Mouse (Mus musculus) liver, embryonic 16.5 days (tissue): ENCODE measurements around the gene Gpc3. TPM values are rescaled to one million over a fixed set of nuclear protein-coding genes. Genes with fewer than 3 reads are reported as not detected.

Experiments used
- ATAC-seq: fragments of 200-750 bp; cut with Nextera tagmentation; 2 replicates; pipeline ENCODE4 v1.8.0; 2017; ENCODE audit warnings: low read depth, mild to moderate bottlenecking, moderate number of reproducible peaks, moderate library complexity
- H3K27ac ChIP-seq: fragments of 300-500 bp; sonication (generic); 2 replicates; pipeline ENCODE4 v1.5.1; 2014; ENCODE audit warnings: mild to moderate bottlenecking, low read length
- H3K27me3 ChIP-seq: fragments of 300-500 bp; sonication (generic); 2 replicates; pipeline ENCODE4 v1.6.1; 2014; ENCODE audit warnings: low read depth, low read length, mixed read lengths; ENCODE audit not compliant: control insufficient read depth, insufficient read depth
- H3K36me3 ChIP-seq: fragments of 300-500 bp; sonication (generic); 2 replicates; pipeline ENCODE4 v1.6.1; 2014; ENCODE audit warnings: mild to moderate bottlenecking; ENCODE audit not compliant: control insufficient read depth, insufficient read depth
- H3K4me1 ChIP-seq: fragments of 300-500 bp; sonication (generic); 2 replicates; pipeline ENCODE4 v1.6.1; 2014; ENCODE audit warnings: low read depth, low read length, mixed read lengths; ENCODE audit not compliant: control insufficient read depth
- H3K4me2 ChIP-seq: fragments of 300-500 bp; sonication (generic); 2 replicates; pipeline ENCODE4 v1.6.1; 2014; ENCODE audit warnings: low read depth, low read length, mixed read lengths
- H3K4me3 ChIP-seq: fragments of 300-500 bp; sonication (generic); 2 replicates; pipeline ENCODE4 v1.5.1; 2014; ENCODE audit warnings: low read depth, mild to moderate bottlenecking, low read length
- H3K9ac ChIP-seq: fragments of 300-500 bp; sonication (generic); 2 replicates; pipeline ENCODE4 v1.6.1; 2014; ENCODE audit warnings: low read depth, low read length
- H3K9me3 ChIP-seq: fragments of 300-500 bp; sonication (generic); replicated peaks from 2 replicates; pipeline ENCODE4 v1.6.1; 2016; ENCODE audit warnings: low read length; ENCODE audit not compliant: control insufficient read depth
- WGBS: fragments of 180-500 bp; shearing (Covaris S2); extraction: QIAGEN DNeasy Blood & Tissue Kit; methylation state at CpG from one replicate; pipeline ENCODE4 v1.1.7; 2014; ENCODE audit not compliant: insufficient replicate concordance; 5-methylcytosine and 5-hydroxymethylcytosine counted together
- polyA plus RNA-seq: library from polyadenylated mRNA; unstranded; fragments of >200 nt; fragmentation: Nextera tagmentation; extraction: Ambion mirVana; gene quantifications from 2 replicates; pipeline ENCODE4 v1.2.1, GENCODE M21; 2015

Gpc3 gene
- polyA plus RNA-seq, 1 experiment from 2014 or later: 343 TPM

DNA sequence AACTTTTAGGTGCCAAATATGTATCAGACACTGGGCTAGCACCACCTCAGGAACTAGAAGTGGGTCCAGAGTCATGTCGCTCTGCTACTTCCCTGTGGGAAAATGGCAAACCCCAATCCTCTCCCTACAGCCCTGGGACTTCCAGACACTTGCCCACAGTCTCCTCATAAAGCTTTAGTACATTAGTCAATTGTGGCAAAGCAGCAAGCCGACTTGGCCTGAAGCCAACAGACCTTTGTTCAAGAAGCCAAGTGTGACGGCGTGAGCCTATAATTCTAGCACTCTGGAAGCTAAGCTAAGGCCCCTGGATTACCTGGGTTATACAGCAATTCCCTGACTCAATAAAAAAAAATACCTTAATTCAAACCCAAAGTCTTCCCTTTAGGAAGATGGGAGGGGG is 80.7 kb downstream of the Gpc3 start:
- Histone ChIP-seq H3K9ac (no peak overlapping the region), H3K36me3 (no peaks in the 10 kb centered on the region), H3K27ac (no peak overlapping the region), H3K4me1 (no peaks in the 10 kb centered on the region), H3K27me3 (no peaks in the 10 kb centered on the region), H3K4me2 (no peak overlapping the region), H3K4me3 (no peak overlapping the region), H3K9me3 (no peaks in the 10 kb centered on the region)
- 71% methylated on average over 4 of the region's 4 CpGs for WGBS
- no peak for ATAC-seq

DNA sequence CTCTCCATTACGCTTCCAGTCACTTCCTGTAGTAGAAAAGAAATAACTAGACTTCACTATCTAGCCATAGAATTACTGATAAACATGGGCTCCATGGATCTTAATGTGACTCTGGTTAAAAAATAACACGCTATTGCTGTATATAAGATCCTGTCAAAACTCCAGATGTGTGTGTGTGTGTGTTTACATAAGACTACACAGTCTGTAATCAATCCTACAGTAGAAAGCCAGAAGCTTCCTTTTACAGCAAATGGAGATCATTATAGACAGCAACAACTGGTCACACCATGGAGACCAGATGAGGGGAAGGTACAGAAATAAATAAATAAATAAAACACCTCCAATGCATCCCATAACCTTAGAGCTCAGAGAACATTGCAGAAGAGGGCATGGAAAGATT is 81.6 kb downstream of the Gpc3 start:
- H3K4me1 ChIP-seq: no peaks in the 10 kb centered on the region
- no peak overlapping the region for H3K27ac ChIP-seq
- H3K9ac ChIP-seq: no peak overlapping the region
- WGBS: 53% methylated on average over 2 of the region's 2 CpGs
- no peak overlapping the region for H3K4me2 ChIP-seq
- ATAC-seq: no peak
- H3K36me3 ChIP-seq: no peaks in the 10 kb centered on the region
- no peaks in the 10 kb centered on the region for H3K27me3 ChIP-seq
- H3K4me3 ChIP-seq: no peak overlapping the region
- no peaks in the 10 kb centered on the region for H3K9me3 ChIP-seq

DNA sequence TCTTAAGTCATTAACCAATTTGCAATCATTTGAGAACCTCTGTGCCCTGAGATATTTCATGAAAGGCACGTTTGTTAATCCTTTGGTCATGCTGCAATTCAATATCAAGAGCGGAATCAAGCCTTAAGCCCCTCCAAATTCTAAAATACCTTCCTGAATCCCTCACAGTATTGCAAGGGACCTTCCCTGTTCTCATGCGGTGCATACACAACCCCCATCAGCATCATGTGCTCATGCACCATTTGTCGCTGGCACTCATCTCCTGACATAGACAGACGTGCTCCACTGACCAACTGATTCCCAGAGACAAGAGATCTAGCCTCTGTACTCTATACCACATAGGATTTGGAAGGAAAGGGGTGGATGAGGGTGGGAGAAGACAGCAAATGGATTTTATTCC is 87.7 kb downstream of the Gpc3 start:
- Histone ChIP-seq H3K9me3 (no peaks in the 10 kb centered on the region), H3K9ac (no peak overlapping the region), H3K27ac (no peak overlapping the region), H3K4me1 (no peaks in the 10 kb centered on the region), H3K4me2 (no peak overlapping the region), H3K27me3 (no peaks in the 10 kb centered on the region), H3K36me3 (no peaks in the 10 kb centered on the region), H3K4me3 (no peak overlapping the region)
- no peak for ATAC-seq
- 59% methylated on average over 5 of the region's 5 CpGs for WGBS

DNA sequence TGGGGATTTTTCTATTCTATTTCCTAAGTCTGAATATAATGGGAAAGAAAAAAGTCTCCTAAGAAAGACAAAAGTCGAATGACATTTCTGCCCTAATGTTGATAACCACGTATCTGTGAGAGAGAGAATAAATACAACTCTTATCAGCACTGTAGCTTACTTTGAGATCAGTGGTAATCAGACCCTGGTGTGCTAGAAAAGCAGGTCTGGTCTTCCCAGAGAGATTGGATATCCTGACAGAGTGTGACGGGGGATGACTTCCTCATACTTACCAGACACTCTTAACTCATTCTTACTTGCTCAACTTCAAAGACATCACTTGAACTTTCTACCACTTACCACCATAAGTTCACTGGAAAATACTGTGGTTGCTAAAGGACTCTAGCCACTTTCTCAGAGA is 88.6 kb downstream of the Gpc3 start:
- H3K27ac ChIP-seq: no peak overlapping the region
- WGBS: 23% methylated on average over 3 of the region's 3 CpGs
- H3K36me3 ChIP-seq: no peaks in the 10 kb centered on the region
- no peak overlapping the region for H3K4me2 ChIP-seq
- H3K4me3 ChIP-seq: no peak overlapping the region
- H3K27me3 ChIP-seq: no peaks in the 10 kb centered on the region
- H3K9ac ChIP-seq: no peak overlapping the region
- H3K9me3 ChIP-seq: no peaks in the 10 kb centered on the region
- H3K4me1 ChIP-seq: no peaks in the 10 kb centered on the region
- ATAC-seq: 0 out of 2 replicates have a peak, but pooled peaks have one; percentile 27

DNA sequence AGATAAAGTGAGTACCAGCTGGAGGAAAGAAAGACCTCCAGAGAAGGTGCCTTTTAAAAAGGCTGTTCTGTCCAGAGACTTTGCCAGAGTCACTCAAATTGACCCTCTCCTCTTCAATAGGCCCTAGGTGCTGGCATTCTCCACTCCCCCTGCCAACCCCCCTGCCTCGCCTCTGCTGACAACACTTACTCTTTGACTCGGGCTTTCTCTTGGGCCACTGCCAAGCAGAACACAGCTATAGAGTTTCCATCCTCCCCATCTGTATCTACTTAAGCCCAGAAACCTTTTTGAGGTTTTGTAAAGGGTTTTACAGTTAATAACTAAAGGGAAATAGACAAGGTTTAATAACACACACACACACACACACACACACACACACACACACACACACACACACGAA is 99.2 kb downstream of the Gpc3 start:
- Histone ChIP-seq H3K27ac (no peak overlapping the region), H3K4me2 (no peak overlapping the region), H3K9ac (no peak overlapping the region), H3K36me3 (no peaks in the 10 kb centered on the region), H3K9me3 (no peaks in the 10 kb centered on the region), H3K27me3 (no peaks in the 10 kb centered on the region), H3K4me1 (no peaks in the 10 kb centered on the region), H3K4me3 (no peak overlapping the region)
- 48% methylated on average over 3 of the region's 3 CpGs for WGBS
- ATAC-seq: no peak

DNA sequence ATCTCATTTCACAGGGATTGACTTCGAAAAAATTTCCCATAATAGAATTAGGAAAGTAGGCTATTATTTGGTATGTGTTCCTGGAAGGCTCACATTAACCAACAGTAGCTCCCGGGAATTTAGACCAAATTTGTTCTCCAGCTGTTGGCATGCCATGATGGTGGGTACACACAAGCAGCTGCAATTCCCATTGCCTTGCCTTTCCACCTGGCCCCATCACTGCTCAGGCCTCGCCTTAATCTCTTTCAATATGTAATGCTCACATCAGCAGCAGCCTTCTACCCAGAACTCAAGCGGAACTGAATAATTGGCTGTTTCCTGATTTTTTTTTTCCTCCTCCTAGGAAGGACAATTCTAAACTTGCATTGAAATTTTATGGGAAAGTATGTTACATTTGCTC is 102.6 kb downstream of the Gpc3 start:
- H3K4me1 ChIP-seq: no peaks in the 10 kb centered on the region
- WGBS: 53% methylated on average over 4 of the region's 4 CpGs
- no peak overlapping the region for H3K27ac ChIP-seq
- H3K27me3 ChIP-seq: no peaks in the 10 kb centered on the region
- no peak overlapping the region for H3K9ac ChIP-seq
- no peak overlapping the region for H3K4me2 ChIP-seq
- no peaks in the 10 kb centered on the region for H3K9me3 ChIP-seq
- H3K4me3 ChIP-seq: no peak overlapping the region
- no peaks in the 10 kb centered on the region for H3K36me3 ChIP-seq
- no peak for ATAC-seq

DNA sequence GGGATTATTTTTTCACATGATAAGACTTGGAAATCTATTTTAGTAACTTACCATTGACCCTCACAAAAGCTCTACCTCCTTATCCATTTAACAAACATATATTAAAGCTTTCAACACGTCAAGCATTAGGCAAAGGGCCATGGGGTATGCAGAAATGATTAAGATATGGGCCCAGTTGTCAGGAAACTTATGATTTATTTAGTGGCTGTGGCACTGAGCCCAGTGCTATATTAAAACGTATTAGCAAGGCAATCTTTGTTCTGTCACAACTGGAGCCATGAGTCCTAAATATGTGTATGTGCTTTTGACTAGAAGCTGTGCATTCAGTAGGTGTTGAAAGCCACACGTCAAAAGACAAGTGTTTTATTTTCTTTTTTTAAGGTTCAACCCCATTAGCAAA is 109.9 kb downstream of the Gpc3 start:
- no peak for ATAC-seq

DNA sequence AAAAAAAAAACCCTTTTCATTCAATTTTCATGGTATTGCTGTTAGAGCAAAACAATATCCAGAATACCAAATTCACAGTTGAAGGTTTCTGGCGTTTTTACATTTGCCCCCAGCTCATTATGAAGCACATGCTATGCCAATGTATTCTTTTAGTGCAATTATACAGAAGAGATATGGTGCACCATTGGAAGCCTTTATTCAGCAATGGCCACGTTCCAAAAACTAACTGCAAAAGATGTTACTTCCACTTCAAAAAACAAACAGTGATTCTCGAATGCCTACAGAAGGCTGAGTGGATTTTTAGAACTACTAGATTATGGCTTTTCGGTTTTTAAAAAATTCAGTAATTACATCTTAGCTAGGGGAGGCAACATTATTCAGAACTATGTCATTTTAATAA is 124.3 kb downstream of the Gpc3 start:
- H3K4me1 ChIP-seq: no peaks in the 10 kb centered on the region
- WGBS: 46% methylated on average over 4 of the region's 4 CpGs
- no peak overlapping the region for H3K4me2 ChIP-seq
- no peaks in the 10 kb centered on the region for H3K27me3 ChIP-seq
- H3K9ac ChIP-seq: no peak overlapping the region
- H3K36me3 ChIP-seq: no peaks in the 10 kb centered on the region
- H3K9me3 ChIP-seq: no peaks in the 10 kb centered on the region
- no peak overlapping the region for H3K4me3 ChIP-seq
- no peak for ATAC-seq
- H3K27ac ChIP-seq: no peak overlapping the region

More for the DNA sequence above, 109.9 kb downstream of the Gpc3 start:
- H3K27ac ChIP-seq: no peak overlapping the region
- 41% methylated on average over 3 of the region's 3 CpGs for WGBS
- no peaks in the 10 kb centered on the region for H3K27me3 ChIP-seq
- no peak overlapping the region for H3K9ac ChIP-seq
- no peaks in the 10 kb centered on the region for H3K9me3 ChIP-seq
- H3K36me3 ChIP-seq: no peaks in the 10 kb centered on the region
- H3K4me3 ChIP-seq: no peak overlapping the region
- no peak overlapping the region for H3K4me2 ChIP-seq
- no peaks in the 10 kb centered on the region for H3K4me1 ChIP-seq

DNA sequence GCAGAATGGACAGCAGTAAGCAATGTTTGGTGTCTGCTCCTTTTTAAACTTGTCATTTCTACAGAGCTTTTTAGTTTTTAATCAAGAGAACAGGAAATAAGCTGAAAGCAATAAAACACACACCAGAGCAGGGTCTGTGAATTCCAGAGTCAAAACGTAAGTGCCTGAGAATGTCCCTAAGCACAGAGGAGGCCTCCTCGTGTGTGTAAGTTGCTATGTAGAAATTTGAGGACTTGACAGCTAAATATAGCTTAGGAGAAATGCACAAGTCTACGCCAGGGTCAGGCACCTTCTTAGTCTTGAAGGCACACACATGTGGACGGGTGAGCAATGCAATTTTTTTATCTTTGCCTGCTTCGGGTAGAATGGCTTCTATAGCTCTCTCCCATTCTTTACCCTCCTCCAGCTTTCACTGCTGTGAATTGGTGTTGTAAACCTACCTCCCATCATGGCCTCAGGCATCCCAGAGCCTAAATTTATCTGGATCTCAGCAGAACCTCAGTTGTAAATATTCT is 158.6 kb downstream of the Gpc3 start:
- no peak overlapping the region for H3K27ac ChIP-seq

More for the DNA sequence above, 158.6 kb downstream of the Gpc3 start:
- Histone ChIP-seq H3K27me3 (no peaks in the 10 kb centered on the region; the same call in 1 of the 2 replicates), H3K9me3 (no peaks in the 10 kb centered on the region), H3K9ac (no peak overlapping the region), H3K4me3 (no peak overlapping the region), H3K4me1 (no peaks in the 10 kb centered on the region), H3K4me2 (no peak overlapping the region), H3K36me3 (no peaks in the 10 kb centered on the region)
- no peak for ATAC-seq
- WGBS: 47% methylated on average over 5 of the region's 5 CpGs
